Mouse (Mus musculus): ENCODE results near the gene Uaca. TPM values are rescaled to one million over a fixed set of nuclear protein-coding genes. Genes with fewer than 3 reads are reported as not detected.

Gene Uaca
- polyA plus RNA-seq, 1 experiment: 13.8 TPM

DNA sequence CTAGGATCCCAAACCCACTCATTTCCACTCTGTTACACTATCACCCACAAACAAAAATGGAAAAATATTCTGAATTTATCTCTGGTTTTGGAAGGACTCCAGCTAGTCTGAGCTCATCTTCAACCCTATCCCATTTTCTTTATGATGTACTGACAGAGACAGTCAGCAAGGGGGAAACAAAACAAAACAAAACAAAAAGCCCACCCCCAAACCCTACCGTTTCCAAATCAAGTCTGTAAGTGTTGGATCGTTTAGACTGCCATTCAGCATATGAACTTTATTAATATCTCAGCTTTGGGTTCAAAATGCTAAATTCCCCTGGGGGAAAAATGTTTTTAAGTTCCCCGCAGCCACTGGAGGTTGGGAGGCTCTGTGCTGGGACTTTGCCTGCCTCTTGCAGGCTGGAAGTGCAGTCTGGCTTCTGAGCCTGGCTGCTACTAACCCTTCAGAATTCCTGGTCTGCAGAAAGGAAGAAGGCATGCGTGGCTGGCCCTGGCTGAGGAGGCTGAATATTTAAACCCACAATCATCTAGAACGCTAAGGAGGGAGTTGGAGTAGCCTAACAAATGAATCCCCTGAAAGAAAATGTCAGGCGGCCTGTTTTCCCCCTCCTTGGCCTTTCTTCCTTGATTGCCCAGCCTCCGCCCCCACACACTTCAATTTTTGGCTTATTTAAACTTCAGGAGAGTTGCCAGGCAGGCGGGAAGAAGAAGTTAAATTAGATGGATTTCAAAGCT, 125.8 kb downstream of the Uaca start:
- 43% methylated on average over 8 of the region's 8 CpGs for WGBS
- H3K4me3 ChIP-seq (replicated peaks; ENCODE audit: extremely low read depth, low read depth, low read length): no peak overlapping the region
- no peaks in the 10 kb centered on the region for H3K4me1 ChIP-seq (ENCODE audit: control insufficient read depth, insufficient read depth, low read length)
- no peak for TF ChIP-seq POLR2A (IDR thresholded peaks at IDR 0.05; ENCODE audit: borderline replicate concordance, extremely low read depth, low read depth, low read length)
- TF ChIP-seq CTCF (IDR thresholded peaks at IDR 0.05; ENCODE audit: insufficient read depth, low read length): no peak
- DNase-seq: no peak

DNA sequence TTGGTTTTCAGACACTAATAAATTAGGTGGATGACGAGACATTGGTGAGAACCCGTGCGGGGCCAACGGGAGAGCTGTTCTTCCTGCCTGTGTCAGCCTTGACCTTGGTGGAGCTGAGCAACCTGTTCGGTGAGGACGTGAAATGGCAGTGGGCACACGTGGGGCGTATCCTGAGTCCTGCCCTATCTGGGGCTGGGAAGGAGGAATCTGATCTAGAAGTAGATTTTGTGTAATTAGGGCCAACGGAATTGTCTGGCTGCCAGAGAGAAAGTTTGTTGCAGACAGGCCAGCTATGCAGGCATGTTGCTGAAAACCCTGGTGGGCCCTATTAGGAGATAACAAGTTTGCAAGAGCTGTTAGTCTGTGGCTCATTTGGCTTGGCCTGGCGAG, 126.3 kb downstream of the Uaca start:
- DNase-seq: no peak
- Histone ChIP-seq H3K4me3 (replicated peaks; ENCODE audit: extremely low read depth, low read depth, low read length) (no peak overlapping the region), H3K4me1 (ENCODE audit: control insufficient read depth, insufficient read depth, low read length) (no peaks in the 10 kb centered on the region)
- 50% methylated on average over 10 of the region's 10 CpGs for WGBS
- no peak for TF ChIP-seq POLR2A (IDR thresholded peaks at IDR 0.05; ENCODE audit: borderline replicate concordance, extremely low read depth, low read depth, low read length)
- TF ChIP-seq CTCF (IDR thresholded peaks at IDR 0.05; ENCODE audit: insufficient read depth, low read length): no peak

DNA sequence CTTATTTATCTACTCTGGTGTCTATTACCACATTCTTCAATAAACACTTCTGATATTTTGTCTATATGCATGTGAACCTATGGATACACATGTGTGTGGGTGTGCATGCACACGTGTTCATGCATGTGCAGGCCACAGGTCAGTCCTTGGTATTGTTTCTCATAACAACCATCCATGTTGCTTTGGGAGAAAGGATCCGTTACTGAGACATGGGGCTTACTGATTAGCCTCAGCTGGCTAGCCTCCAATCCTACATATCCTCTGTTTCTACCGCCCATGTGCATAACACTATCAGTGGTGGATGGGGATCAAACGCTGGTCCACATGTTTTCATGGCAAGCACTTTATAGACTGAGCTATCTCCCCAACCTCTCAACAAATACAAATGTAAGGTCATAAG, 126.9 kb downstream of the Uaca start:
- Histone ChIP-seq H3K4me1 (ENCODE audit: control insufficient read depth, insufficient read depth, low read length) (no peaks in the 10 kb centered on the region), H3K4me3 (replicated peaks; ENCODE audit: extremely low read depth, low read depth, low read length) (no peak overlapping the region)
- 83% methylated on average over 4 of the region's 4 CpGs for WGBS
- TF ChIP-seq CTCF (IDR thresholded peaks at IDR 0.05; ENCODE audit: insufficient read depth, low read length) (no peak), POLR2A (IDR thresholded peaks at IDR 0.05; ENCODE audit: borderline replicate concordance, extremely low read depth, low read depth, low read length) (no peak)
- no peak for DNase-seq

DNA sequence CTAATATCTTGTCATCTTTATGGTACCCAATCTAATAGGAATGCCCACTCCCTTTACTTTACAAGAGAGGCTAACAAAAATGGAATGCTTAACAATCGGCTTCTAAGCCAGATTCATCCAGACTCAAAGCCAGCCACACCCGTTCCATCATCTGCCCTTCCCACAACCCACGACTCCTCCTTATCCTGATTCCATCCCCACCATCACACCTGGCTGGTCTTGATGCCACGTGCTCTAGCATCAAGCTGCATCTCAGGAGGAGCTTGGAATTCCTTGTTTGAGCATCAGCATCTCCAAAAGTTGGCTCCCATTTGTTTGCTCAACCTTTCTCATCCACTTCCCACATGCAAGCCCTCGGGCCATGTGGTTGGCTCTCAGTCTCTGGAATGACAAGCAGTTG, 127.5 kb downstream of the Uaca start:
- TF ChIP-seq CTCF (IDR thresholded peaks at IDR 0.05; ENCODE audit: insufficient read depth, low read length) (no peak), POLR2A (IDR thresholded peaks at IDR 0.05; ENCODE audit: borderline replicate concordance, extremely low read depth, low read depth, low read length) (no peak)
- H3K4me3 ChIP-seq (replicated peaks; ENCODE audit: extremely low read depth, low read depth, low read length): no peak overlapping the region
- WGBS: 82% methylated on average over 5 of the region's 5 CpGs
- no peak for DNase-seq
- no peaks in the 10 kb centered on the region for H3K4me1 ChIP-seq (ENCODE audit: control insufficient read depth, insufficient read depth, low read length)

DNA sequence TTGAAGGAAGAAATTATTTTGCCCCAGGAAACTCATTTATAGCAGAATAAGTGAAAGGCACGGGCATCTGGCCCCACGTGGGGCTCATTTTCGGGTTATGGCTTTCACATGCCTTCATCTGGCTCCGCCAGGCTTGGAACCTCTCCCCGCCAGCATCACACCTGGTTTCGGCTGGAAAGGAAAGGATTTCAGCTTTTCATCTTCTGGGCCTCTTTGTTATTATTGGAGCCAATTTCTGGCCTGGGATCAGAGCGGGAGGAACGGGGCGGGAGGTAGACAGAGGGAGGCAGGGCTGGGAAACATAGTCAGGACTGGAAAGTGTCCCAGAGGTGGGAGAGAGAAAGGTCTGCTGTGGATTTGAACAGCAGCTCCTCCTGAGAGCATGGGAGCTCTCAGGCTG, 132.0 kb downstream of the Uaca start:
- Histone ChIP-seq H3K4me3 (replicated peaks; ENCODE audit: extremely low read depth, low read depth, low read length) (no peak overlapping the region), H3K4me1 (ENCODE audit: control insufficient read depth, insufficient read depth, low read length) (no peaks in the 10 kb centered on the region)
- DNase-seq: no peak
- WGBS: 71% methylated on average over 9 of the region's 9 CpGs
- TF ChIP-seq POLR2A (IDR thresholded peaks at IDR 0.05; ENCODE audit: borderline replicate concordance, extremely low read depth, low read depth, low read length) (no peak), CTCF (IDR thresholded peaks at IDR 0.05; ENCODE audit: insufficient read depth, low read length) (no peak)

DNA sequence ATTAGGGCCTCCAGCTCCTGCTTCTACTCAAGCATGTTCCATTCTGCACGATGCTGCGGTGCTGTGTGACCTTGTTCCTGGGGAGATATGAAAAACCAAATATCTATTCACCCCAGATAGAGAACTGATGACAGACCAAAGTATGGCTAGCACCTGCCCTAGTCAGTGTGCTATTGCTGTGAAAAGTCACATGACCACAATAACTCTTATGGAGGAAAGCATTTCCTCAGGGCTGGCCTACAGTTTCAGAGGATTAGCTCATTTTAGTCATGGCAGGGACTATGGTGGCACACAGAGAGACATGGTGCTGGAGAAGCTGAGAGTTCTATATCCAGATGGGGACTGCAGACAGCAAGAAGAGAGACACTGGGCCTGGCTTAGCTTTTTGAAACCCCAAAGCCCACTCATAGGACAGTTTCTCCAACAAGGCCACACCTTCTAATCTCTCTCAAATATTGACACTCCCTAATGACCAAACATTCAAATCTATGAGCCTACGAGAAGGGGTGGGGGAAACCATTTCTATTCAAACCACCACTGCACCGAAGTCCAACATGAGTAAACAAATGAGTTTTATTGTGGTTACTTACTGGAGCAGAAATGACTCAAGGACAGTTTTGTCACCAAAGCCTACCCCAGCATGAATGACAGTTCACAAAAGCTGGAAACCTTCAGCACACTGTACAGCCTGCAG, 135.1 kb downstream of the Uaca start:
- DNase-seq: no peak
- H3K4me3 ChIP-seq (replicated peaks; ENCODE audit: extremely low read depth, low read depth, low read length): no peak overlapping the region
- 76% methylated on average over 4 of the region's 4 CpGs for WGBS
- no peaks in the 10 kb centered on the region for H3K4me1 ChIP-seq (ENCODE audit: control insufficient read depth, insufficient read depth, low read length)
- TF ChIP-seq CTCF (IDR thresholded peaks at IDR 0.05; ENCODE audit: insufficient read depth, low read length) (no peak), POLR2A (IDR thresholded peaks at IDR 0.05; ENCODE audit: borderline replicate concordance, extremely low read depth, low read depth, low read length) (no peak)

Other genes starting within 250 kb of the Uaca start
- 3.7 and 5.4 TPM in 2 replicates for gene Lrrc49, start 106.4 kb upstream of the Uaca start, polyA plus RNA-seq (2012; rRNA removed)
- gene Larp6, start 81.6 kb upstream of the Uaca start, polyA plus RNA-seq (2012; rRNA removed): 1.9 and 2.2 TPM in 2 replicates

Measured in lung, adult 2 months (tissue).